Mouse (Mus musculus): ENCODE data around the gene Crtc1. TPM values are rescaled to one million over a fixed set of nuclear protein-coding genes. Genes with fewer than 3 reads are reported as not detected.
A peak's percentile ranks its signal among the peaks of the same experiment; 100 is the strongest.

Crtc1 gene
- polyA plus RNA-seq, 1 experiment = 113 TPM

- H3K4me3 ChIP-seq (ENCODE audit: insufficient read depth, low read length) = no peak overlapping the region
- no peaks in the 10 kb centered on the region for H3K4me1 ChIP-seq (ENCODE audit: control insufficient read depth, insufficient read depth, low read length)
- no peak overlapping the region for H3K27ac ChIP-seq (ENCODE audit: insufficient read depth, low read length)
- TF ChIP-seq POLR2A (IDR thresholded peaks at IDR 0.05; ENCODE audit: extremely low read depth, insufficient read depth, low read length) (no peak), CTCF (IDR thresholded peaks at IDR 0.05; ENCODE audit: extremely low read depth, insufficient read depth, low read length) (no peak)
Observed at GRCm38 (mm10) chr8:70404212-70404611, 35.2 kb downstream of the Crtc1 start.

GRCm38 (mm10) chr8:70397611-70398563, 41.5 kb downstream of the Crtc1 start:
- Histone ChIP-seq H3K4me1 (ENCODE audit: control insufficient read depth, insufficient read depth, low read length) (no peaks in the 10 kb centered on the region), H3K27ac (ENCODE audit: insufficient read depth, low read length) (no peak overlapping the region), H3K4me3 (ENCODE audit: insufficient read depth, low read length) (no peak overlapping the region)
- TF ChIP-seq CTCF (IDR thresholded peaks at IDR 0.05; ENCODE audit: extremely low read depth, insufficient read depth, low read length) (no peak), POLR2A (IDR thresholded peaks at IDR 0.05; ENCODE audit: extremely low read depth, insufficient read depth, low read length) (no peak)

- no peaks in the 10 kb centered on the region for H3K4me1 ChIP-seq (ENCODE audit: control insufficient read depth, insufficient read depth, low read length)
- H3K27ac ChIP-seq (ENCODE audit: insufficient read depth, low read length) = no peak overlapping the region
Observed at GRCm38 (mm10) chr8:70396184-70396583, 43.2 kb downstream of the Crtc1 start.

GRCm38 (mm10) chr8:70395649-70396048, 43.7 kb downstream of the Crtc1 start:
- no peak overlapping the region for H3K4me3 ChIP-seq (ENCODE audit: insufficient read depth, low read length)
- no peak overlapping the region for H3K27ac ChIP-seq (ENCODE audit: insufficient read depth, low read length)
- no peaks in the 10 kb centered on the region for H3K4me1 ChIP-seq (ENCODE audit: control insufficient read depth, insufficient read depth, low read length)
- TF ChIP-seq POLR2A (IDR thresholded peaks at IDR 0.05; ENCODE audit: extremely low read depth, insufficient read depth, low read length) (no peak), CTCF (IDR thresholded peaks at IDR 0.05; ENCODE audit: extremely low read depth, insufficient read depth, low read length) (no peak)

More at GRCm38 (mm10) chr8:70396184-70396583, 43.2 kb downstream of the Crtc1 start:
- H3K4me3 ChIP-seq (ENCODE audit: insufficient read depth, low read length) = no peak overlapping the region
- TF ChIP-seq POLR2A (IDR thresholded peaks at IDR 0.05; ENCODE audit: extremely low read depth, insufficient read depth, low read length) (no peak), CTCF (IDR thresholded peaks at IDR 0.05; ENCODE audit: extremely low read depth, insufficient read depth, low read length) (no peak)

- Histone ChIP-seq H3K27ac (ENCODE audit: insufficient read depth, low read length) (no peak overlapping the region), H3K4me1 (ENCODE audit: control insufficient read depth, insufficient read depth, low read length) (no peaks in the 10 kb centered on the region), H3K4me3 (ENCODE audit: insufficient read depth, low read length) (no peak overlapping the region)
- TF ChIP-seq POLR2A (IDR thresholded peaks at IDR 0.05; ENCODE audit: extremely low read depth, insufficient read depth, low read length) = no peak
- no peak for TF ChIP-seq CTCF (IDR thresholded peaks at IDR 0.05; ENCODE audit: extremely low read depth, insufficient read depth, low read length)
Observed at GRCm38 (mm10) chr8:70394269-70394998, 44.9 kb downstream of the Crtc1 start.

- Histone ChIP-seq H3K4me3 (ENCODE audit: insufficient read depth, low read length) (no peak overlapping the region), H3K4me1 (ENCODE audit: control insufficient read depth, insufficient read depth, low read length) (no peaks in the 10 kb centered on the region)
- TF ChIP-seq POLR2A (IDR thresholded peaks at IDR 0.05; ENCODE audit: extremely low read depth, insufficient read depth, low read length) (no peak), CTCF (IDR thresholded peaks at IDR 0.05; ENCODE audit: extremely low read depth, insufficient read depth, low read length) (no peak)
Observed at GRCm38 (mm10) chr8:70393087-70393486, 46.3 kb downstream of the Crtc1 start.

GRCm38 (mm10) chr8:70389678-70390077, 49.7 kb downstream of the Crtc1 start:
- H3K27ac ChIP-seq (ENCODE audit: insufficient read depth, low read length) = no peak overlapping the region
- no peak for TF ChIP-seq POLR2A (IDR thresholded peaks at IDR 0.05; ENCODE audit: extremely low read depth, insufficient read depth, low read length)
- no peak for TF ChIP-seq CTCF (IDR thresholded peaks at IDR 0.05; ENCODE audit: extremely low read depth, insufficient read depth, low read length)
- no peak overlapping the region for H3K4me3 ChIP-seq (ENCODE audit: insufficient read depth, low read length)

More at GRCm38 (mm10) chr8:70393087-70393486, 46.3 kb downstream of the Crtc1 start:
- H3K27ac ChIP-seq (ENCODE audit: insufficient read depth, low read length) = no peak overlapping the region

GRCm38 (mm10) chr8:70383287-70383686, 56.1 kb downstream of the Crtc1 start:
- no peaks in the 10 kb centered on the region for H3K4me1 ChIP-seq (ENCODE audit: control insufficient read depth, insufficient read depth, low read length)
- no peak overlapping the region for H3K4me3 ChIP-seq (ENCODE audit: insufficient read depth, low read length)
- H3K27ac ChIP-seq (ENCODE audit: insufficient read depth, low read length) = no peak overlapping the region
- TF ChIP-seq CTCF (IDR thresholded peaks at IDR 0.05; ENCODE audit: extremely low read depth, insufficient read depth, low read length) (peak; percentile 82), POLR2A (IDR thresholded peaks at IDR 0.05; ENCODE audit: extremely low read depth, insufficient read depth, low read length) (no peak)

More at GRCm38 (mm10) chr8:70389678-70390077, 49.7 kb downstream of the Crtc1 start:
- no peaks in the 10 kb centered on the region for H3K4me1 ChIP-seq (ENCODE audit: control insufficient read depth, insufficient read depth, low read length)

GRCm38 (mm10) chr8:70380069-70380468, 59.3 kb downstream of the Crtc1 start:
- H3K4me3 ChIP-seq (ENCODE audit: insufficient read depth, low read length) = no peak overlapping the region

More at GRCm38 (mm10) chr8:70380069-70380468, 59.3 kb downstream of the Crtc1 start:
- Histone ChIP-seq H3K27ac (ENCODE audit: insufficient read depth, low read length) (no peak overlapping the region), H3K4me1 (ENCODE audit: control insufficient read depth, insufficient read depth, low read length) (no peaks in the 10 kb centered on the region)
- no peak for TF ChIP-seq CTCF (IDR thresholded peaks at IDR 0.05; ENCODE audit: extremely low read depth, insufficient read depth, low read length)
- no peak for TF ChIP-seq POLR2A (IDR thresholded peaks at IDR 0.05; ENCODE audit: extremely low read depth, insufficient read depth, low read length)

Measured in cortical plate, adult 2 months (tissue).